Mouse (Mus musculus) CH12.LX (cell line): ENCODE data around the gene Zfyve26. TPM values are rescaled to one million over a fixed set of nuclear protein-coding genes. Genes with fewer than 3 reads are reported as not detected.
"Not testable (repeated sequence)": the region's sequence is repeated elsewhere in the genome, so short reads cannot be mapped to it uniquely, and the experiment has no call there.

Experiments
- DNase-seq: peaks from one replicate; pipeline ENCODE4 v3.0.0-alpha.2; 2013; ENCODE audit errors: extremely low read depth
- H3K27ac ChIP-seq: 2 replicates; pipeline ENCODE4 v1.5.1; 2012; ENCODE audit warnings: low read depth, mild to moderate bottlenecking, control low read depth, moderate library complexity; ENCODE audit not compliant: insufficient read depth
- H3K27me3 ChIP-seq: replicated peaks from 2 replicates; pipeline ENCODE3; 2012; ENCODE audit warnings: inconsistent platforms
- H3K36me3 ChIP-seq, 2 experiments: replicated peaks in 1 of 2; 2 replicates each; pipeline versions ENCODE3 to v1.6.1; 2012; ENCODE audit warnings: inconsistent platforms in 1 of 2, low read length in 1 of 2, mild to moderate bottlenecking in 1 of 2, mixed read lengths in 1 of 2, moderate library complexity in 1 of 2; ENCODE audit not compliant: control insufficient read depth in 1 of 2, insufficient read depth in 1 of 2
- H3K4me1 ChIP-seq, 2 experiments: 2 replicates each; pipeline ENCODE4 v1.6.1; 2012; ENCODE audit warnings: inconsistent platforms in 1 of 2, moderate library complexity in 1 of 2; ENCODE audit not compliant: insufficient read depth in 2 of 2, control insufficient read depth in 1 of 2
- H3K4me2 ChIP-seq: 2 replicates; pipeline ENCODE4 v1.6.1; 2012; ENCODE audit warnings: low read depth, mild to moderate bottlenecking, control low read depth; ENCODE audit not compliant: poor library complexity, insufficient read depth, severe bottlenecking
- H3K4me3 ChIP-seq, 3 experiments: fragments of 150-350 bp in 1 of 3; sonication (generic) in 1 of 3; replicated peaks in 1 of 3; 2 replicates each; pipeline versions ENCODE3 to v1.5.1; 2011 to 2012; ENCODE audit warnings: low read depth in 2 of 3, low read length in 2 of 3, mild to moderate bottlenecking in 2 of 3, moderate library complexity in 2 of 3, control low read depth in 1 of 3, improper control_type of control experiment in 1 of 3, inconsistent platforms in 1 of 3, mixed read lengths in 1 of 3; ENCODE audit not compliant: poor library complexity in 1 of 3
- H3K79me2 ChIP-seq: replicated peaks from 2 replicates; pipeline ENCODE4 v1.6.1; 2012; ENCODE audit warnings: mild to moderate bottlenecking, moderate library complexity; ENCODE audit not compliant: control insufficient read depth, poor library complexity, insufficient read depth, severe bottlenecking; ENCODE audit errors: extremely low read depth
- H3K9ac ChIP-seq: 2 replicates; pipeline ENCODE4 v1.6.1; 2012; ENCODE audit warnings: low read depth, mild to moderate bottlenecking, control low read depth, moderate library complexity; ENCODE audit not compliant: insufficient read depth
- H3K9me3 ChIP-seq: replicated peaks from 2 replicates; pipeline ENCODE3; 2012; ENCODE audit warnings: low read length, inconsistent platforms, mixed read lengths
- BHLHE40 ChIP-seq: IDR thresholded peaks from 2 replicates; pipeline ENCODE4 v1.6.1; 2011; ENCODE audit warnings: mild to moderate bottlenecking, low read depth, low read length, improper control_type of control experiment
- CTCF ChIP-seq, 2 experiments: IDR thresholded peaks in 1 of 2; conservative IDR thresholded peaks in 1 of 2; 2 replicates each; pipeline ENCODE4 v1.5.1; 2011 to 2012; ENCODE audit warnings: low read depth in 2 of 2, low read length in 2 of 2, improper control_type of control experiment in 1 of 2, inconsistent platforms in 1 of 2, mild to moderate bottlenecking in 1 of 2, moderate library complexity in 1 of 2
- GABPA ChIP-seq: IDR thresholded peaks from 2 replicates; pipeline ENCODE4 v1.6.1; 2012; ENCODE audit warnings: low read depth, low read length, improper control_type of control experiment, inconsistent platforms; ENCODE audit not compliant: insufficient replicate concordance
- IRF4 ChIP-seq: IDR thresholded peaks from 2 replicates; pipeline ENCODE4 v1.6.1; 2014; ENCODE audit warnings: low read depth, mild to moderate bottlenecking, inconsistent platforms, low read length, improper control_type of control experiment
- JUND ChIP-seq: conservative IDR thresholded peaks from 2 replicates; pipeline ENCODE4 v1.6.1; 2011; ENCODE audit warnings: low read depth, low read length, improper control_type of control experiment
- MAX ChIP-seq: IDR thresholded peaks from 2 replicates; pipeline ENCODE4 v1.6.1; 2011; ENCODE audit warnings: low read length, improper control_type of control experiment
- MAZ ChIP-seq: IDR thresholded peaks from 2 replicates; pipeline ENCODE4 v1.6.1; 2012; ENCODE audit warnings: low read depth, mild to moderate bottlenecking, inconsistent platforms, low read length, improper control_type of control experiment, moderate library complexity
- MYC ChIP-seq: IDR thresholded peaks from 2 replicates; pipeline ENCODE4 v1.6.1; 2011; ENCODE audit warnings: low read depth, mild to moderate bottlenecking, improper control_type of control experiment, low read length
- NRF1 ChIP-seq: IDR thresholded peaks from 2 replicates; pipeline ENCODE4 v1.6.1; 2014; ENCODE audit warnings: low read depth, mild to moderate bottlenecking, inconsistent platforms, low read length, improper control_type of control experiment, moderate library complexity
- PAX5 ChIP-seq: IDR thresholded peaks from 2 replicates; pipeline ENCODE4 v1.6.1; 2012; ENCODE audit warnings: low read length, inconsistent platforms, mixed read lengths
- POLR2A ChIP-seq: IDR thresholded peaks from 2 replicates; pipeline ENCODE4 v1.6.1; 2011; ENCODE audit warnings: low read depth, mild to moderate bottlenecking, improper control_type of control experiment, low read length
- POLR2AphosphoS2 ChIP-seq: IDR thresholded peaks from 2 replicates; pipeline ENCODE4 v1.6.1; 2011; ENCODE audit warnings: low read depth, low read length, improper control_type of control experiment
- RAD21 ChIP-seq: IDR thresholded peaks from 2 replicates; pipeline ENCODE4 v1.6.1; 2011; ENCODE audit warnings: low read depth, mild to moderate bottlenecking, low read length, improper control_type of control experiment, moderate library complexity
- SMC3 ChIP-seq: IDR thresholded peaks from 2 replicates; pipeline ENCODE4 v1.6.1; 2011; ENCODE audit warnings: low read depth, low read length, improper control_type of control experiment
- TBP ChIP-seq: conservative IDR thresholded peaks from 2 replicates; pipeline ENCODE4 v1.6.1; 2011; ENCODE audit warnings: low read depth, low read length, improper control_type of control experiment
- USF1 ChIP-seq: IDR thresholded peaks from 2 replicates; pipeline ENCODE4 v1.6.1; 2014; ENCODE audit warnings: low read depth, mild to moderate bottlenecking, inconsistent platforms, low read length, improper control_type of control experiment
- USF2 ChIP-seq: conservative IDR thresholded peaks from 2 replicates; pipeline ENCODE4 v1.6.1; 2011; ENCODE audit warnings: low read depth, low read length, improper control_type of control experiment
- ZC3H11A ChIP-seq: IDR thresholded peaks from 2 replicates; pipeline ENCODE4 v1.6.1; 2012; ENCODE audit warnings: low read depth, mild to moderate bottlenecking, inconsistent platforms, low read length, improper control_type of control experiment
- dilution Hi-C: fragments of 300-500 bp; cut with MboI; formaldehyde crosslinking; loops from 2 replicates; pipeline ENCODE4 v1.14.3; 2020; ENCODE audit warnings: low sequenced_read_pairs; ENCODE audit not compliant: extremely low pct_unique_long_range_greater_than_20kb, extremely low pct_ligation_motif_present
- in situ Hi-C: fragments of 300-500 bp; cut with MboI; formaldehyde crosslinking; loops from 3 replicates; pipeline ENCODE4 v1.14.3; 2019; ENCODE audit warnings: low sequenced_read_pairs, low pct_ligation_motif_present, low pct_unique_long_range_greater_than_20kb, mixed read lengths
- polyA plus RNA-seq: library from polyadenylated mRNA; unstranded; fragments of >175 nt; gene quantifications from 2 replicates; pipeline ENCODE4 v1.2.1, GENCODE M21; 2012; ENCODE audit warnings: low read depth; ENCODE audit not compliant: insufficient read length
- total RNA-seq, 2 experiments: library from RNA; depleted of rRNA; stranded (reverse); fragments of 300-350 nt in 1 of 2; fragments of >200 nt in 1 of 2; gene quantifications; 2 replicates each; pipeline ENCODE4 v1.2.3; 2012 to 2014

The Zfyve26 gene
- total and polyA plus RNA-seq, 3 experiments, result 10.4 to 24.8 (median 16.1) TPM

GRCm38 (mm10) chr12:79322539-79322938 is 26.4 kb upstream of the Zfyve26 start:
- H3K27ac ChIP-seq, H3K79me2 ChIP-seq, H3K9ac ChIP-seq, H3K9me3 ChIP-seq, in situ Hi-C loops, H3K4me2 ChIP-seq, H3K27me3 ChIP-seq, dilution Hi-C loops, H3K4me3 ChIP-seq: not testable (repeated sequence)
- TF ChIP-seq SMC3 (peak; percentile 35), RAD21 (peak; percentile 44), CTCF (conservative IDR thresholded peaks at IDR 0.05 in 1 of 2, IDR thresholded peaks at IDR 0.05 in 1 of 2; ENCODE audit: low read depth in 2 of 2, low read length in 2 of 2) (peak; percentile 42 to 65)
- Histone ChIP-seq H3K4me1 (peaks cover 4 to 20% of the 10 kb centered on the region in 2 experiments), H3K36me3 (peaks cover 5 to 51% of the 10 kb centered on the region in 2 experiments)
- DNase-seq, result peak; percentile 47

- Histone ChIP-seq H3K9me3 (no peaks in the 10 kb centered on the region), H3K9ac (no peak overlapping the region), H3K4me3 (no peak overlapping the region), H3K27ac (no peak overlapping the region), H3K27me3 (no peaks in the 10 kb centered on the region), H3K4me1 (peaks cover 4 to 20% of the 10 kb centered on the region in 2 experiments), H3K36me3 (peaks cover 3 to 51% of the 10 kb centered on the region in 2 experiments), H3K79me2 (no peaks in the 10 kb centered on the region), H3K4me2 (no peak overlapping the region)
- in situ Hi-C loops, result no loop called here
- no peak for TF ChIP-seq IRF4
- no peak for TF ChIP-seq RAD21
- no peak for TF ChIP-seq BHLHE40
- no peak for TF ChIP-seq MAX
- no peak for TF ChIP-seq MAZ
- no peak for TF ChIP-seq JUND
- no peak for TF ChIP-seq USF2
- TF ChIP-seq SMC3, result no peak
- no peak for TF ChIP-seq PAX5
- dilution Hi-C loops, result no loop called here
- peak; percentile 6 for DNase-seq
These were observed 24.8 kb upstream of the Zfyve26 start for GRCm38 (mm10) chr12:79320895-79321294.

GRCm38 (mm10) chr12:79317339-79317738 is 21.2 kb upstream of the Zfyve26 start:
- in situ Hi-C loops, result no loop called here
- H3K9ac ChIP-seq, result no peak overlapping the region
- TF ChIP-seq POLR2AphosphoS2 (no peak), TBP (no peak), ZC3H11A (no peak), MYC (no peak), POLR2A (no peak), NRF1 (no peak), PAX5 (no peak), GABPA (no peak), USF1 (no peak)
- no peak for DNase-seq
- no peak overlapping the region for H3K27ac ChIP-seq
- no peaks in the 10 kb centered on the region for H3K27me3 ChIP-seq
- H3K9me3 ChIP-seq, result no peaks in the 10 kb centered on the region
- H3K4me1 ChIP-seq, result peaks cover 4 to 20% of the 10 kb centered on the region in 2 experiments
- H3K36me3 ChIP-seq, result peaks cover 9 to 56% of the 10 kb centered on the region in 2 experiments
- no peak overlapping the region for H3K4me3 ChIP-seq
- no peaks in the 10 kb centered on the region for H3K79me2 ChIP-seq
- dilution Hi-C loops, result no loop called here
- no peak overlapping the region for H3K4me2 ChIP-seq
